Mouse (Mus musculus) heart, postnatal 0 days (tissue): ENCODE results near the gene Prdx3.

Source experiments
- CTCF ChIP-seq: IDR thresholded peaks from 2 replicates; pipeline ENCODE4 v1.5.1; 2016; ENCODE audit warnings: antibody characterized with exemption, control low read depth, low read depth
- EP300 ChIP-seq: IDR thresholded peaks from 2 replicates; pipeline ENCODE4 v1.6.1; 2016; ENCODE audit warnings: antibody characterized with exemption, low read depth

GRCm38 (mm10) chr19:60915862-60916261, 41.5 kb upstream of the Prdx3 start:
- TF ChIP-seq CTCF (no peak), EP300 (no peak)
